Mouse (Mus musculus): ENCODE results near the gene Creld2. TPM values are rescaled to one million over a fixed set of nuclear protein-coding genes. Genes with fewer than 3 reads are reported as not detected.

Creld2 gene
- total RNA-seq, 2 experiments from 2014 or later: 19.8 to 20.5 TPM

DNA sequence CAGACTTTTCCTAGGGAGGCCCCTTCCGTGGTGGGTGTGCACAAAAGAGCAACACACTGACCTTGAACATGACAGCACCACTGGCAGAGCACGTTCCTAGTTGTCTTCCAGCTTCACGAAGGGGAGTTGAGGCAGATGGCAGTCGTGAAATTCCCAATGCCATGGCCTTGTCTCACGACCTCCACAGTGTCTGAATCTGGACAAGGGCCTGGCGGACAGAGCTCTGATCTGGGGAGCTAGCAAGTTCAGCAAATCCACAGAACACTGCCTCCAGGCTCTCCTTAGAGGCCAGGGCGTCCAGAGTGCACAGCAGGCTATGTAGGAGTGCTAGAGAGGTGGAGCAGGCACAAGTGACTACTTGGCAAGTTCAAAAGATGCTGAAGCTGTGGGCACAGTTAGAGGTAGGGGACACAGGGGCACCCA lies 47.5 kb downstream of the Creld2 start:
- DNase-seq (ENCODE audit: low spot score in 2 of 2): no peak

- DNase-seq (ENCODE audit: low spot score in 2 of 2): no peak
These were observed 48.0 kb downstream of the Creld2 start for GRCm38 (mm10) chr15:88867368-88868023.

- DNase-seq (ENCODE audit: low spot score in 2 of 2): no peak
These were observed 48.7 kb downstream of the Creld2 start for GRCm38 (mm10) chr15:88868024-88868742.

- no peak for DNase-seq (ENCODE audit: low spot score in 2 of 2)
These were observed 51.2 kb downstream of the Creld2 start for GRCm38 (mm10) chr15:88870418-88871185.

DNA sequence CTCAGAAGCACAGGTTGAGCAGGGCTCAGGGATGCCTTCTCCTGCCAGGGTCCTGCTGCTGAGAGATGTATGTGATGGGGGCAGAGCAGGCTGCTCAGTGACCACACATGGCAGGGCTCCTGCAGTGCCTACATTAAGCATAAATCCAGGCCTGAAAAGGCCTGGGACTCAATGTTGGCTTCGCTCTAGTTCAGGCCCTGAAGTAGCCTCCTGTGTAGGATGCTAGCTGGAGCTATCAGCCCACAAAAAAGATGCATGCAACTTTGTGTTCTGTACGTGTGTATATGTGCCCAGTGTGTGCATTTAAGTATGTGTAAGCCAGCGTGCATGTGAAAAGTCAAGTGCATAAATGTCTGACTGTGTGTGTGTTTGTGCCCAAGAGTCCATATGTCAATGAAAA lies 54.6 kb downstream of the Creld2 start:
- DNase-seq (ENCODE audit: low spot score in 2 of 2): no peak

DNA sequence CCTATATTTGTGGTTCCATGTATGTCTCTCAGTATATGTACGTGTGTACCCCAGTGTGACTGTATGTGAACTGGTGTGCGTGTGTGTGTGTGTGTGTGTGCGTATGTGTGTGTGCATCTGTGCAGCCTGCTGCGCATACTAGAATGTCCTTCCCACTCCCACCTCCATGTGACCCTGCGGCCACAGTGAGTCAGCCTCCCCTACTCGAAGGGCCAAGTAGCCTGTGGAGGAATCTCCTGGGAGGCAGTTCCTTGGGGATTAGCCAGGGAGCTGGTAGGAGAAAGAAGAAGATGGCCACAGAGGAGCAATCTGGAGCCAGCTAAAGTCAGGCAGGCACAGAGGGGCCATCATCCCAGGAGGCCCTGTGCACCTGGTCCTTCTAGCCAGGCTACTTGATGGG lies 55.0 kb downstream of the Creld2 start:
- no peak for DNase-seq (ENCODE audit: low spot score in 2 of 2)

DNA sequence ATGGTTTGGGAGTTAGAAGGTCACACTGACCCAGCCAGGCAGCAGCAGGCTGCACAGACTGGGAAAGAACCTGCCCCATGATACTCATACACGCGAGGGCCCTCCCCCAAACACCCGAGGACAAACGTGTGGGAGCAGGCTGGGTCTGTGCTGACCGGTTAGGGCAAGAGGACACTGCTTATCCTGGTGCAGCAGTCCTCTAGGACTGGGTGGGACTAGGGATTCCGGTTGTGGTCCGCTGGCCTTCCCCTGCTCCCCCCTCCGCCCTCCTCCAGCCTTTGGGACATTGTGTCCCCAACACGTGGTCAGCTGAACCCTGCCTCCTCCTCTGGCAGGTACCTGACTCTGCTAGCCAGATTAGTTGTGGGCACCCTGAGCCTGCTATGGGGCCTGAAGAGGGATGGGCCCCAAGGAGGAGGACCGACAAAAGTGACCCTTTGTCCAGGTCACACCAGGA lies 56.2 kb downstream of the Creld2 start:
- no peak for DNase-seq (ENCODE audit: low spot score in 2 of 2)

Other genes with a start within 250 kb of the Creld2 start
- not detected for gene Zdhhc25, start 219.3 kb upstream of the Creld2 start, total RNA-seq (2021)
- 10 to 100 TPM; 51.7 to 58.7 TPM for gene Brd1, start 85.4 kb upstream of the Creld2 start, total RNA-seq (2021)
- gene Zbed4, start 68.0 kb upstream of the Creld2 start, total RNA-seq (2021): 10 to 100 TPM; 14.6 to 17.2 TPM
- 10 to 100 TPM in 1 of 2 experiments, 1 to 10 TPM in 1; 9.8 to 10.3 TPM for gene Alg12, start 328 bp upstream of the Creld2 start, total RNA-seq (2021)
- 10 to 100 TPM; 35.7 to 39.5 TPM for gene Pim3, start 42.5 kb downstream of the Creld2 start, total RNA-seq (2021)
- gene Ttll8, start 134.8 kb downstream of the Creld2 start, total RNA-seq (2021): 1 to 10 TPM; 3.1 to 3.5 TPM
- gene Mlc1, start 159.4 kb downstream of the Creld2 start, total RNA-seq (2021): 100 to 1,000 TPM; 138 to 141 TPM
- not detected for gene Mov10l1, start 163.3 kb downstream of the Creld2 start, total RNA-seq (2021)
- gene Panx2, start 240.1 kb downstream of the Creld2 start, total RNA-seq (2021): 100 to 1,000 TPM; 119 to 121 TPM

Data from layer of hippocampus, postnatal 10 days (tissue).